Mouse (Mus musculus) heart, embryonic 10.5 days (tissue): ENCODE measurements around the gene Cdc42bpa. TPM values are rescaled to one million over a fixed set of nuclear protein-coding genes. Genes with fewer than 3 reads are reported as not detected.

Source experiments
- DNase-seq: peaks from one replicate; pipeline ENCODE4 v3.0.0-alpha.2; 2017; ENCODE audit warnings: low spot score
- H3K27ac ChIP-seq: fragments of 300-500 bp; sonication (generic); 2 replicates; pipeline ENCODE4 v1.5.1; 2016; ENCODE audit warnings: mild to moderate bottlenecking
- H3K27me3 ChIP-seq: fragments of 300-500 bp; sonication (generic); 2 replicates; pipeline ENCODE4 v1.6.1; 2016; ENCODE audit warnings: mild to moderate bottlenecking; ENCODE audit not compliant: poor library complexity, insufficient read depth, severe bottlenecking
- H3K36me3 ChIP-seq: fragments of 300-500 bp; sonication (generic); 2 replicates; pipeline ENCODE4 v1.6.1; 2016; ENCODE audit warnings: mild to moderate bottlenecking, moderate library complexity
- H3K4me1 ChIP-seq: fragments of 300-500 bp; sonication (generic); 2 replicates; pipeline ENCODE4 v1.6.1; 2016; ENCODE audit warnings: mild to moderate bottlenecking
- H3K4me3 ChIP-seq: fragments of 300-500 bp; sonication (generic); 2 replicates; pipeline ENCODE4 v1.5.1; 2016; ENCODE audit warnings: mild to moderate bottlenecking, moderate library complexity
- H3K9me3 ChIP-seq: fragments of 300-500 bp; sonication (generic); 2 replicates; pipeline ENCODE4 v1.6.1; 2016; ENCODE audit warnings: mild to moderate bottlenecking, moderate library complexity
- WGBS: fragments of 180-500 bp; shearing (Covaris S2); methylation state at CpG from one replicate; pipeline ENCODE4 v1.1.7; 2016; 5-methylcytosine and 5-hydroxymethylcytosine counted together
- polyA plus RNA-seq: library from polyadenylated mRNA; unstranded; fragments of >200 nt; fragmentation: Nextera tagmentation; extraction: Ambion mirVana; gene quantifications from 2 replicates; pipeline ENCODE4 v1.2.1, GENCODE M21; 2016

Cdc42bpa gene
- polyA plus RNA-seq = 12.0 and 14.8 TPM in 2 replicates

DNA sequence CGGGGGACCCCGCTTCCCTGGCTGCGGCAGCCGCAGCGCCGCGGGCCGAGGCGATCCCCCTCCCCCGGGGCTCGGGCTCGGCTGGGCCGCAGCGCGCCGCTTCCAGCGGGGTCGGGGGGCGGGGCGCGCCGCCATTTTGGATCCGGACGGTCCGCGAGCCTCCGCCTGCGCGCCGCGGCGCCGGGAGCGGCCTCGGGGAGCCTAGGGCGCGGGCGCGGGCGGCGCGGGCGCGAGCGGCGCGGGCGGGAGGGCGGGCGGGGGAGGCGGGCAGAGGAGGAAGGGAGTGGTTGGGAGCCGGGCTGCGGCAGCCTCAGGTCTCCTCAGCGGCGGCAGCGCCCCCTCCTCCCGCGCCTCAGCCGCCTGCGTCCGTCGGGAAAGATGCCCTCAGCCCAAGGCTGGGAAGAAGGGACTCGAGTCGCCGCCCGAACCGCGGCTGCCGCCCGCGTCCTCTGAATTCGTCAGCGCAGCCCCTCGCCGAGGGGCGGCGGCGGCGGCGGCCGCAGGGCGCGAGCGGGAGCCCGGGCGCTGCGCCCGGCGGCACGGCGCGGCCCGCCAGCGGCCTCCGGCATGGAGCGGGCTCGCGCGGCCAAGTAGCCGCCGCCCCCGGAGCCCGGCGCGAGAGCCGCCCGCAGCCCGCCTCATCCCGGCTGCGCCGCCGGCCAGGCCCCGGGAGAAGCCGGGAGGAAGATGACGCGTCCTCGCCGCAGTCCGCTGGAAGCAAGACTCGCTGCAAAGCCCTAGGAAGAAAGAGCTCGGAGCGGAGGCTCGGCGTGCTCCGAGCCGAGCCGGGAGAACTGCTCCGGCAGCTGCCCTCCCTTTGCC, at the start of gene Cdc42bpa:
TSS of gene Cdc42bpa (plus strand) at position 752 of the 822 bp plus-strand sequence.
- Histone ChIP-seq H3K36me3 (no peaks in the 10 kb centered on the region), H3K27ac (peak within 1 kb of the TSS; percentile 97), H3K27me3 (no peaks in the 10 kb centered on the region), H3K4me3 (peak within 1 kb of the TSS; percentile 84), H3K4me1 (peaks cover 22% of the 10 kb centered on the region), H3K9me3 (no peaks in the 10 kb centered on the region)
- DNase-seq = peak; percentile 88
- 3% methylated on average over 113 of the region's 128 CpGs for WGBS

GRCm38 (mm10) chr1:179913471-179913870, 46.8 kb upstream of the Cdc42bpa start:
- H3K4me1 ChIP-seq = peaks cover 5% of the 10 kb centered on the region; the same call in 1 of the 2 replicates
- 73% methylated on average over 4 of the region's 4 CpGs for WGBS
- H3K27me3 ChIP-seq = no peaks in the 10 kb centered on the region
- no peaks in the 10 kb centered on the region for H3K36me3 ChIP-seq
- no peak for DNase-seq
- H3K4me3 ChIP-seq = no peak overlapping the region
- H3K9me3 ChIP-seq = no peaks in the 10 kb centered on the region
- no peak overlapping the region for H3K27ac ChIP-seq

DNA sequence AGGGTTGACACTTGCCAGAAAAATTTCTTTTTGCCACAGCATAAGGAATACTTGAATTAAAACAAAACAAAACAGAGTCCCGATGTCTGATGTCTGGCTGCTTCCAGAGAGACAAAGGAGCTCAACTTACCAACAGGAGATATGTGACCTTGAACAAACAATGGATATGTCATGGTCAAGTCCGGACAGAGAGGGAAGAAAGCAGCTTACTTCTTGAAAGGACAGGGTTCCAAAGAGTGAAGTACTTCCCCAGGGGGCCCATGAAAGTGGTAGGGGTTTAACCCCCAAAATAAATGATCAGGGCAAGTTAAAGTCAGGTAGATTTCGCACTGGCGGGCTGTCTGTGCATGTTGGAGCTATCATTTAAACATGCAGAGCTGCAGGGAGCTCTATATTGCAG, 43.2 kb upstream of the Cdc42bpa start:
- Histone ChIP-seq H3K9me3 (no peaks in the 10 kb centered on the region), H3K27ac (no peak overlapping the region), H3K4me1 (peaks cover 5% of the 10 kb centered on the region; the same call in 1 of the 2 replicates), H3K36me3 (no peaks in the 10 kb centered on the region), H3K4me3 (no peak overlapping the region), H3K27me3 (no peaks in the 10 kb centered on the region)
- no peak for DNase-seq
- 66% methylated on average over 4 of the region's 4 CpGs for WGBS

GRCm38 (mm10) chr1:179917481-179917880, 42.8 kb upstream of the Cdc42bpa start:
- DNase-seq = no peak
- H3K4me3 ChIP-seq = no peak overlapping the region
- H3K4me1 ChIP-seq = peaks cover 5% of the 10 kb centered on the region; the same call in 1 of the 2 replicates
- WGBS = 79% methylated on average over 11 of the region's 11 CpGs
- H3K36me3 ChIP-seq = no peaks in the 10 kb centered on the region
- H3K27me3 ChIP-seq = no peaks in the 10 kb centered on the region
- H3K27ac ChIP-seq = no peak overlapping the region
- no peaks in the 10 kb centered on the region for H3K9me3 ChIP-seq

GRCm38 (mm10) chr1:179919656-179920436, 40.4 kb upstream of the Cdc42bpa start:
- Histone ChIP-seq H3K4me1 (peaks cover 13% of the 10 kb centered on the region), H3K36me3 (no peaks in the 10 kb centered on the region), H3K27me3 (no peaks in the 10 kb centered on the region), H3K4me3 (no peak overlapping the region), H3K27ac (no peak overlapping the region), H3K9me3 (no peaks in the 10 kb centered on the region)
- WGBS = 78% methylated on average over 8 of the region's 8 CpGs
- DNase-seq = no peak

- no peak overlapping the region for H3K4me3 ChIP-seq
- no peaks in the 10 kb centered on the region for H3K27me3 ChIP-seq
- H3K36me3 ChIP-seq = no peaks in the 10 kb centered on the region
- no peaks in the 10 kb centered on the region for H3K9me3 ChIP-seq
- WGBS = 71% methylated on average over 10 of the region's 10 CpGs
- H3K27ac ChIP-seq = no peak overlapping the region
- no peak for DNase-seq
- peaks cover 9% of the 10 kb centered on the region; the same call in 1 of the 2 replicates for H3K4me1 ChIP-seq
Measured at GRCm38 (mm10) chr1:179923661-179924405, 36.4 kb upstream of the Cdc42bpa start.

DNA sequence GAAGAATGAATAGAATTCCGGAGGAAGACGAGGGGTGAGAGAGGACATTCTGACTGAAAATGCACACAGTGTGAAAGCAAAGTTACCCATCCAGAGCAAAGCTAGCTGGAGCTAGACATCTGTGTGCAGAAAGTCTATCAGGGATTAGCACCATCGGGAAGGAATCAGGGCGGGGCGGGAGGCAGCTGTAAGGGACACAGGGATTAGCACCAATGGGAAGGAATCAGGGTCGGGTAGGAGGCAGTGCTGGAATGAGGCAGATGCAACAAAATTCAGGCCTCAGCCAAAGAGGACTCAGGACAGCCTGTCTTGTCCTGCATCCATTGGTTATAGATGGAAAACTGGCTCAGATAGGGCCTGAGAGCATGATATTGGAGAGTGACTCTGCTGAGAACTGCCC, 34.0 kb upstream of the Cdc42bpa start:
- Histone ChIP-seq H3K27ac (no peak overlapping the region), H3K36me3 (no peaks in the 10 kb centered on the region), H3K9me3 (no peaks in the 10 kb centered on the region), H3K4me3 (no peak overlapping the region), H3K4me1 (peaks cover 10% of the 10 kb centered on the region; the same call in 1 of the 2 replicates), H3K27me3 (no peaks in the 10 kb centered on the region)
- DNase-seq = no peak
- 74% methylated on average over 6 of the region's 6 CpGs for WGBS

- H3K4me3 ChIP-seq = no peak overlapping the region
- WGBS = 76% methylated on average over 6 of the region's 6 CpGs
- H3K9me3 ChIP-seq = no peaks in the 10 kb centered on the region
- peaks cover 10% of the 10 kb centered on the region; the same call in 1 of the 2 replicates for H3K4me1 ChIP-seq
- no peak overlapping the region for H3K27ac ChIP-seq
- DNase-seq = no peak
- H3K36me3 ChIP-seq = no peaks in the 10 kb centered on the region
- H3K27me3 ChIP-seq = no peaks in the 10 kb centered on the region
Measured at GRCm38 (mm10) chr1:179927102-179927501, 33.2 kb upstream of the Cdc42bpa start.

GRCm38 (mm10) chr1:179928822-179929221, 31.4 kb upstream of the Cdc42bpa start:
- Histone ChIP-seq H3K9me3 (no peaks in the 10 kb centered on the region), H3K36me3 (no peaks in the 10 kb centered on the region), H3K4me1 (peaks cover 5% of the 10 kb centered on the region; the same call in 1 of the 2 replicates), H3K4me3 (no peak overlapping the region), H3K27ac (no peak overlapping the region), H3K27me3 (no peaks in the 10 kb centered on the region)
- 51% methylated on average over 7 of the region's 7 CpGs for WGBS
- no peak for DNase-seq

GRCm38 (mm10) chr1:179931247-179931646, 29.0 kb upstream of the Cdc42bpa start:
- Histone ChIP-seq H3K4me1 (peaks cover 3% of the 10 kb centered on the region; the same call in 1 of the 2 replicates), H3K9me3 (no peaks in the 10 kb centered on the region), H3K27ac (no peak overlapping the region), H3K36me3 (no peaks in the 10 kb centered on the region), H3K4me3 (no peak overlapping the region), H3K27me3 (no peaks in the 10 kb centered on the region)
- WGBS = 76% methylated on average over 3 of the region's 3 CpGs
- no peak for DNase-seq

GRCm38 (mm10) chr1:179934064-179934463, 26.2 kb upstream of the Cdc42bpa start:
- Histone ChIP-seq H3K27ac (no peak overlapping the region), H3K36me3 (no peaks in the 10 kb centered on the region), H3K9me3 (no peaks in the 10 kb centered on the region), H3K4me3 (no peak overlapping the region), H3K27me3 (no peaks in the 10 kb centered on the region), H3K4me1 (no peaks in the 10 kb centered on the region; the same call in 1 of the 2 replicates)
- 88% methylated on average over 3 of the region's 3 CpGs for WGBS
- DNase-seq = no peak

DNA sequence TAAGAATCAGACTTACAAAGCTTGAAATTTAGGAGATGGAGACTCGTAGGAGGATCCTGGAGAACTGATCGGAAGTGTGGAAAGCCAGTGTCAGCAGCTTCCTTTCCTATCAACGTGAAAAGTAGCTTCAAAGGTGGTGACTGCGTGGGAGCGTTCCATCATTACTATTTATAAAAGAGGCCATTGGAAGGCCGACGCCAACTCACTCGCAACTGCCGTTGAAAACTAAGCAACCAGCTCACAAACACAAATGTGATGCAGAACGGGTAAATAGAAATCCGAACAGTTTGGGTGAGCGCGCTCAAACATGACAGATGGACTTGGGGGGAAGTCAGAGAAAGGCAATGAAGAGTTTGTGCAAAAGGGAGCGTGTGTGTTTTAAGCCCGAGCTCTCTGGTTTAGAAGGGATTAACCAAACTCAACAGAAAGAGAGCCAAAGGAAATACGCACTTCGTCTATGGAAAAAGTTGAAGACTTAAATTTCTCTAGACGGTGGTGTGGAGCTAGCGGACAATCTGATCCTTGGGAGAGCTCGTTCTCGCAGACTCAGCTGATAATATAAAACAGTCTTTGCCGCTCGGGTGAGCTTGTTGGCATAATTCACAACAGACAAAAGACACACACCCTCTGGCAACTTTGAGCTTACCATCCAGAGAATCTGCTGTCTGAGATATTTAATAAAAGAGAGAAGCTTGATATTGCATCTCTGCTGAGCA, 20.0 kb upstream of the Cdc42bpa start:
- no peak overlapping the region for H3K27ac ChIP-seq
- 59% methylated on average over 23 of the region's 23 CpGs for WGBS
- H3K27me3 ChIP-seq = no peaks in the 10 kb centered on the region
- 0 out of 2 replicates have a peak, but pooled peaks cover 5% of the 10 kb centered on the region for H3K4me1 ChIP-seq
- H3K9me3 ChIP-seq = no peaks in the 10 kb centered on the region
- H3K36me3 ChIP-seq = no peaks in the 10 kb centered on the region
- no peak for DNase-seq
- no peak overlapping the region for H3K4me3 ChIP-seq
